Mouse (Mus musculus): ENCODE results near the gene Ppp1r13l.

Ppp1r13l gene

GRCm38 (mm10) chr7:19365376-19365775 lies 5.8 kb downstream of the Ppp1r13l start:
- no peak for DNase-seq (ENCODE audit: low spot score)

DNA sequence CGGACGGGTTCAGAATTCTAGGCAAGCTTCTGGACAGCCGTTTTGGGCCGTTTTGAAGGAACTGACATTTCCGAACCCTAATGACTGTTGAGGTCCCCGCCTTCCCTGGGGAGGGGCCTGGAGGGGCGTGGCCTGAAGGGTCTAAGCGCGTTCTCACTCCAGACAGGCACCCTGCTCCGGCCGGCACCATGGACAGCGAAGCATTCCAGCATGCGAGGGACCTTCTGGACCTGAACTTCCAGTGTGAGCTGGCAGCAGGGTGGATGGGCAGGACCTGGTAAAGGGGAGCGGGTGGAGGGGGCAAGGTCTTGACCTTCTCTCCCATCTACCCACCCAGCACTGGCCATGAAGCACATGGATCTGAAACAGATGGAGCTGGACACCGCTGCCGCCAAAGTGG lies 8.8 kb downstream of the Ppp1r13l start:
- DNase-seq (ENCODE audit: low spot score) = peak; percentile 42

DNA sequence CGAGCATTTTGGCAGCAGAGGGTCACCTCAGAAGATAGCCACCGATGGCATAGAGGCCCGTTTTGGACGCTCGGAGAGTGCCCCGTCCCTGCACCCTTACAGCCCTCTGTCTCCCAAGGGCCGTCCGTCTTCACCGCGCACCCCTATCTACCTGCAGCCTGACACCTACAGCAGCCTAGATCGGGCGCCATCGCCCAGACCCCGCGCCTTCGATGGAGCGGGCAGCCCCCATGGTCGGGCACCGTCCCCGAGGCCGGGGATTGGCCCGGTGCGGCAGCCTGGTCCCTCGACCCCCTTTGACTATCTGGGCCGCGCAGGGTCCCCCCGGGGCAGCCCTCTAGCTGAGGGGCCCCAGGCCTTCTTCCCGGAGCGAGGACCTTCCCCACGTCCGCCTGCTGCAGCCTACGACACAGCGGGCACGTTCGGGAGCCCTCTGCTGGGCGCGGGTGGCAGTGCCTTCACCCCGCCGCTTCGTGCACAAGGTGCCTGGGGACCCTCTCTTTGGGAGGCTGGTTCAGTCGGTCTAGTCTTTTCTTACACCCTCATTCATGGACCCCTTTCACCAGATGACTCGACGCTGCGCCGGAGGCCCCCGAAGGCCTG lies 10.4 kb downstream of the Ppp1r13l start:
- DNase-seq (ENCODE audit: low spot score) = peak; percentile 57

DNA sequence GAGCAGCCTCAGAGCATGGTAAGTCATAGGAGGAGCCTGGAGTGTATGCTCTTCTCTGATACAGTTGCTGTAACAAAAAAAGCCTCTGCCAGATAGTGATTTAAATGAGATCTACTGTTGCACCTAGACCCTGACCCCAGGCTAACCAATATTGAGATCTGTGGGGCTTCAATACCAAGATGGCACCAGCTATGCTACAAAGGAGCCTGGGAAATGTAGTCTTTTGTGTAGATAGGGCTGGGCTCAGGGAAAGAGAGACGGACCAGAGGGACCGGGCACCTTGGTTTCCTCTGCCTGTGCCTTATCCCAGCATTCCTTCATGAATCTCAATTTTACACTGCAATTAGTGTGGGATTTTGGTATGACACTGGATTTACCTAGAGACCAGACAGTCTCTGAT lies 13.8 kb downstream of the Ppp1r13l start:
- no peak for DNase-seq (ENCODE audit: low spot score)

GRCm38 (mm10) chr7:19375368-19375767 lies 15.8 kb downstream of the Ppp1r13l start:
- DNase-seq (ENCODE audit: low spot score) = no peak

GRCm38 (mm10) chr7:19376019-19376418 lies 16.5 kb downstream of the Ppp1r13l start:
- DNase-seq (ENCODE audit: low spot score) = no peak

DNA sequence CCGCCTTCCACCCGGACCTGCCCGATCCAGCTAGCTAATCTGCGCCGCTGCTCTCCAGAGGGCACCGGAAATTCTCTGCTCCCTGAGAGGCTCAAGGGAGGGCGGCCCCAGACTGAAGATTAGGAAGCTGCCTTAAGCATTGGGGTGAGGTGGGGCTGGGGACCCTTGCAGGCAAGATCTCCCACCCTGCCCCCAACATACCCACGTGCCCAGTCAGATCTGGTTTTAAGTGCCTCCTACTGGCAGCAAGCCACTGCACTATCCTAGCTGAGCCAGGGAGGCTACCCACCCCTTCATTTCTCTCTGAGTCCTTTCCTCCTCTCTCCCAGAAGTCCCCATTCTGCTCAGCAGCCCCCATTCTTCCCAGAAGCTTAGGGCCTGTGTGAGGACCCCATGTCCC lies 18.5 kb downstream of the Ppp1r13l start:
- no peak for DNase-seq (ENCODE audit: low spot score)

DNA sequence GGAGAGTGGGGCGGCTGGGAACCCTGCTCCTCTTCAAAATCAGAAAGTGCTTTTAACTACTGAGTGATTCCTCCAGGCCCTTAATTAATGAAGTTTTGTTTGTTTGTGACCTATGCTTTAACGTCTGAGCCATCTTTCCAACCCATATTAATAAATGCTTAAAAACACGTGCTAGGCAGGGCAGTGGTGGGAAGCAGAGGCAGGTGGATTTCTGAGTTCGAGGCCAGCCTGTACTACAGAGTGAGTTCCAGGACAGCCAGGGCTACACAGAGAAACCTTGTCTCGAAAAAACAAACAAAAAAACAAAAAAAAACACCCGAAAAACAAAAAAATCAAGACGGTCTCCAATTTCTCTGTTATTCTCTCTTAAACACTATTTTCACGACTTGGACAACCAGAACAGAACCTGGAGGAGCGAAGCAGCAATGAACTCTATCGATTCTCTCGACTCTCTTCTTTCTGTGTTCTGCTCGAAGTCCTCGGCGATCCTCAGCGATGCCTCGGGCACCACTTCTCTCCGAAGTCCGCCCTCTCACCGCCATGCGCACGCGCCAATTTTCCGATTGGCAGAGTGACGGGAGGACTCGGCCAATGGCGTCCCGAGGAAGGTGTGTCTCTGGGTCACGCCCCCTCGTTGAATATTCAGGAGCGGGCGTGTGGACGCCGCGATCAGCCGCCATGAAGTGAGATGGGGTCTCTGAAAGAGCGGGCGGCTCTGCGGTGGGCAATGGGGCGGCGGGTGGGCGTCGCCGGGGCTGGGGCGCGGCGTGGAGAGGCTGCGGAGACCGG lies 22.0 kb downstream of the Ppp1r13l start, which contains the start of gene Ercc2:
TSS of gene Ercc2 (plus strand) at position 634 of the 789 bp plus-strand sequence.
- peak; percentile 99 for DNase-seq (ENCODE audit: low spot score)

GRCm38 (mm10) chr7:19382166-19382541 lies 22.6 kb downstream of the Ppp1r13l start:
- no peak for DNase-seq (ENCODE audit: low spot score)

DNA sequence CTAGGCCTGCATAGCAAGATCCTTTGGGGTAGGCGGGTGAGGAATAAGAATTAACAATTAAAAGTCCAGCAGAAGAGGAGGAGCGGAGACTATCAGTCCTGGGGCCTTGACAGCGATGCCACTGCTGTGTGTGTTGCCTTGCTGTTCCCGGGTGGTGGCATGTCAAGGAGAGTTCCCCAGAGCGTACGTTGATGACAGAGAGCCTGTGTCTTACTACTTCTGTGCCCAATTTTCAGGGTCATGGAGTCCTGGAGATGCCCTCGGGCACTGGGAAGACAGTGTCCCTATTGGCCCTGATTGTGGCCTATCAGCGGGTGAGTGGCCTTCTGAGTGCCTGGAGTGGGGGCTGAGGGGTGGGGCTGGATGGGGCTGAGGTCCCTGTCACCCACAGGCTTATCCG lies 24.2 kb downstream of the Ppp1r13l start:
- no peak for DNase-seq (ENCODE audit: low spot score)

- DNase-seq (ENCODE audit: low spot score) = no peak
Measured at GRCm38 (mm10) chr7:19388699-19389413, 29.3 kb downstream of the Ppp1r13l start.

- no peak for DNase-seq (ENCODE audit: low spot score)
Measured at GRCm38 (mm10) chr7:19394484-19394883, 34.9 kb downstream of the Ppp1r13l start.

DNA sequence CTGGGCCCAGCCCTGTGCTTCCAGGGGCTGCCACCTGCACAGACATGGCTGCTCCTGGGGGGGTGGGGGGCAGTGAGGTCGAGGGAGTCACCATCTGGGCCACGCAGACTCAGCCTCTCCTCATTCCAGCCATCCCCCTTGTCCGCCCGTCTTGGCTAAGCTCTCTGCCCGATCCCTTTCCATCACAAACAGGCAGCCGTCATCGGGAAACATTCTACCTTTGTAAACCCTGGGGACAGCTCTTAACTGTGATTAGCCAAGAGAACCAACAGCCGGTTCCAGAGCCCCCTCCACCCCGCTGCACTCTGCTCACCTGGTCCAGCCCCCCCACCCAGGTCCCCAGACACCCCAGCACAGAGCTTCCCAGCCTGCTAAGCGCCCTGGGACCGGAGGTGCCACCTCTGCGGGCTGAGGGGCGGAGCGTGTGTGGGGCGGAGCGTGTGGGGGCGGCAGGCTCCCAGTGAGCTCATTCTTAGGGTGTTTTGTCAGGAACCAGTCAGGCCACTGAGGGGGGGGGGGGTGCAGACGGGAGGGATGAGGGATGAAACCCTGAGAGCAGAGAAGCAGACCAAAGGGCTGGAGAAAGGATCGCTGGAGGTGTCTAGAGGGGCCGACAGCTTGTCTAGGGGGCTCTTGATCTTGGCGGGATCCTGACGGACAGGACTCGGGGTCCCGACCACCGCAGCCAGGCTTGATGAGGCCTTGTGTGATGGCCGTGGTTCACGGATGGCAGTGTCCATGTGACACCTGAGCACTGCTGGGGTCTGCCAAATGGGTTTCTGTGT lies 40.1 kb downstream of the Ppp1r13l start:
- peak; percentile 27 for DNase-seq (ENCODE audit: low spot score)

- DNase-seq (ENCODE audit: low spot score) = no peak
Measured at GRCm38 (mm10) chr7:19400946-19401345, 41.4 kb downstream of the Ppp1r13l start.

GRCm38 (mm10) chr7:19402535-19403112 lies 43.1 kb downstream of the Ppp1r13l start:
- DNase-seq (ENCODE audit: low spot score) = no peak

DNA sequence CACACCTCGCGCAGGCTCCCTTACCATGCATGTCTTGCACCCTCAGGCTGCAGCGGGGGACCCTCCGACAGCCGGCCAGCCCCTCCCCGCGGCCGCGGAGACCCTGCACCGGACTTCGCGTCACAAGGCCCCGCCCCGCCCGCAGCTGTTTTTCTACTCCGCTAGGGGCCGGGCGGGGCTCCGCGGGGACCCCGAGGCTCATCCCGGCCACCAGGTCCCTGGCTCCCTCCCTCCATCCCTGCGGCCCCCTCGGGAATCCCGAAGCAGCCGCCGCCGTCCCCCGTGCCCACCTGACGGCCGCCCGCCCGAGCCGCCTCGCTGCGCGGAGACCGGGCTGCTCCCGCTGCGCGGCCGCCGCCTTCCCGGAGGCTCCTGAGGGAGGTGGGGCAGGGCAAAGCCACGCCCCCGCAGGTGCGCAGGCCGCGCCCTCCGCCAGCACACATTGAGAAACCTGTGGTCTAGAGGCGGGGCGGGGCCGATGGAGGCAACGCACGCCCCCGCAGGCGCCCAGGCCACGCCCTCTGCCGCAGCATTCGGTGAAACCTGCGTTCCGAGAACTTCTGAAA lies 44.3 kb downstream of the Ppp1r13l start, which contains the start of gene Klc3:
TSS of gene Klc3 (minus strand) at position 374 of the 566 bp plus-strand sequence.
- peak; percentile 51 for DNase-seq (ENCODE audit: low spot score)

DNA sequence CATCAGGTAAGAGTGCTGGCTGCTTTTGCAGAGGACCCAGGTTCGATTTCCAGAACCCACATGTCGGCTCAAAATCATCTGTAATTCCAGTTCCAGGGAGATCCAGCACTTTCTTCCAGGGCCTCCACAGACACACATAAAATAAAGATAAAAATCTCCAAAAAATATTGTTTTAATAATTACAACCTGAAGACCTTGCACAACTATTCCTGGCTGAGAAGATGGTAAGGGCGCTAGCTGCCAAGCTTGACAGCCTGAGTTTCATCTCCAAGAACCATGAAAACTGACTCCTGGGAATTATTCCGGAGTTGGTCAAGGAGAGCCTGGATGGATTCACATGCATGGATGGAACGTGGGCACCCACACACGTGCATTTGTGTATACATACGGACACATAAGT lies 44.9 kb downstream of the Ppp1r13l start, which contains the start of gene Ckm:
TSS of gene Ckm (plus strand) at position 301 of the 400 bp plus-strand sequence.
- DNase-seq (ENCODE audit: low spot score) = no peak

GRCm38 (mm10) chr7:19405417-19405816 lies 45.9 kb downstream of the Ppp1r13l start:
- DNase-seq (ENCODE audit: low spot score) = peak; percentile 81

GRCm38 (mm10) chr7:19409753-19410152 lies 50.2 kb downstream of the Ppp1r13l start:
- DNase-seq (ENCODE audit: low spot score) = no peak

GRCm38 (mm10) chr7:19410766-19411344 lies 51.3 kb downstream of the Ppp1r13l start:
- no peak for DNase-seq (ENCODE audit: low spot score)

- no peak for DNase-seq (ENCODE audit: low spot score)
Measured at GRCm38 (mm10) chr7:19411783-19412182, 52.2 kb downstream of the Ppp1r13l start.
